Mouse (Mus musculus) embryo, embryonic 10.5 days (tissue): ENCODE measurements around the gene Ccdc89.

Source experiments
- DNase-seq: peaks from one replicate; pipeline ENCODE4 v3.0.0-alpha.2; 2015; ENCODE audit warnings: low spot score

Gene Ccdc89

GRCm38 (mm10) chr7:90426020-90427001, at the start of gene Ccdc89:
Gene Ccdc89 (plus strand): TSS chr7:90426577.
- DNase-seq = peak; percentile 92

- DNase-seq = no peak
These were observed 42.0 kb upstream of the Ccdc89 start for GRCm38 (mm10) chr7:90384411-90384810.

- DNase-seq = peak; percentile 43
These were observed 39.4 kb upstream of the Ccdc89 start for GRCm38 (mm10) chr7:90386885-90387459.

- peak; percentile 24 for DNase-seq
These were observed 36.6 kb upstream of the Ccdc89 start for GRCm38 (mm10) chr7:90389765-90390164.

GRCm38 (mm10) chr7:90395073-90395472, 31.3 kb upstream of the Ccdc89 start:
- no peak for DNase-seq

GRCm38 (mm10) chr7:90395928-90396327, 30.4 kb upstream of the Ccdc89 start:
- peak; percentile 22 for DNase-seq

DNA sequence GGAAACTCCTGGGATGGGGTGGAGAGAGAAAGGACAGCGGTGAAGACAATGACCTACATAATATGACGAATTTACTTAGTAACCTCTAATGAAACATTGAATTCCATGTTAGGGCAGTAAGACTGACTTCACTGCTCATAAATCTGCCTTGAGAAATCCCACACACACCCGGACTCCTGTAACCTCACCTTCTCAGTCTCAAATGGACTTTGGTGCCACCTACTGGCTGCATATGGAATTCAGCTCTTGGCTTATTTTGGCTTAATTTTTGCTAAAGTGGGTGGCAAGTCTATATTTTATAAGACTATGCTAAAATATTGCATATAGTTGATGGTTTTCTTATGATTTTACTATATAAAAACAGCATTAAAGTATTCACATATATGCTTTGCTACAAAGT, 16.4 kb upstream of the Ccdc89 start:
- peak; percentile 81 for DNase-seq

GRCm38 (mm10) chr7:90427006-90427405, 629 bp downstream of the Ccdc89 start:
- no peak for DNase-seq

DNA sequence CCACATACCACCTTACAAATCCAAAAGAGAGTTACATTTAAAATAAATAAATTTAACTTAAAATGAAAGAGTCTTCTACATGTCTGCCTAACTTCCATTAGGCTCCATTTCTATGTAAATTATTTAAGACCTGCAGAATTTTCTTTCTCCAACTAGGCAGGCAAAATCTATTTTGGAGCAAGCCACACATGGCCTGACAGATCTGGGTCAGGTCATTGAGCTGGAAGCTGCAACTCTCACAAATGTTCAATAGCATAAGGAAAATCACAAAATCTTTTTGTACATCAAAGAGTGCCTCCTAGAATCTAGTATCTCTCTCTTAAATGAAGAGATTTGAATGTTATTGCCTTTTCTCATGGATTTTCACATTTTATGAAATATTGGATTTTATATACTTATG, 5.8 kb downstream of the Ccdc89 start:
- no peak for DNase-seq

- DNase-seq = no peak
These were observed 13.7 kb downstream of the Ccdc89 start for GRCm38 (mm10) chr7:90440044-90440443.

- DNase-seq = no peak
These were observed 15.7 kb downstream of the Ccdc89 start for GRCm38 (mm10) chr7:90442070-90442469.

DNA sequence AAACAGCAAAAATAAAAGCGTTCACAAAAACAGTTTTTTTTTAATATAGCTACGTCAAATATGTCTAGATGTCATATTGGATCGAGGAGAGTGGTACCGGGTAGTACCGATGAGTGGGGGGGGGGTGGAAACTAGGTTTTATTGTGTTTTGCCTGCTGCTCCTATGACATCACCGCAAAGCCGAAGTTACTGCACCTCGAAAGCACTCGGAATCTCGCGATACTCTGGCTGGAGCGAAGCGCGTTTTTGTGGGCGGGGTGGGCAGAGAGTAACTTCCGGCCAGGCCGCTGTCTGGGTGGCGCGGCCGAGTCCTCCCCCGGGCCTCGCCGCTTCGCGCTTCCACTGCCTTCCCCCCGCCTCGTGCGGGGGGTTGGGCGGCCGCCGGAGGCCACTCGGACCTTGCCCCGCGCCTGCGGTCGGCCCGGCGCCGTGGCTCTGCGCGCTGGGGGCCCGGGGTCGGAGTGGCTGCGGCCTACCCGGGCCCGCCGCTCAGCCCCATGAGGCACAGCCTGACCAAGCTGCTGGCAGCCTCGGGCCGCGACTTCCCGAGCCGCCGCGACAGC, 16.2 kb downstream of the Ccdc89 start, which contains the start of gene Crebzf:
TSS of gene Crebzf (plus strand) at position 212 of the 563 bp plus-strand sequence.
- DNase-seq = peak; percentile 99

- peak; percentile 74 for DNase-seq
These were observed 17.0 kb downstream of the Ccdc89 start for GRCm38 (mm10) chr7:90443101-90444091.

DNA sequence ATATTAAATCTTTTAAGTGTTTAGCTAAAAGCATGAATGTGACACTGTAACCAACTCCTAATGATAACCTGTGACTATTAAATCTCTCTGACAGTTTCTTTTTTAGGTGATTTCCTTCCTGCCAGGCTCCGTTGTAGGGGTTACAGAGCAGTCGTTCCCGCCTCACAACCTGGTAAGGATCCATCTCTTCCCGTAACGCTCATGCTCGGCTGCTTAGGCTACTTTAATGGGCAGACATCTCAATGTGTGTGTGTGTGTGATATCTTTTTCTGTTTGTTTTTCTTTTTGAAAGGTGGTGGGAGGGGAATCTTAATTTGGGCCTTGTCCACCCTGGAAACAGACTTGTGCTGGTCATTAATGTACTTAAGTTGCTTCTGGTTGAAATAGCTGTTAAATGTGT, 17.8 kb downstream of the Ccdc89 start:
- DNase-seq = peak; percentile 52

DNA sequence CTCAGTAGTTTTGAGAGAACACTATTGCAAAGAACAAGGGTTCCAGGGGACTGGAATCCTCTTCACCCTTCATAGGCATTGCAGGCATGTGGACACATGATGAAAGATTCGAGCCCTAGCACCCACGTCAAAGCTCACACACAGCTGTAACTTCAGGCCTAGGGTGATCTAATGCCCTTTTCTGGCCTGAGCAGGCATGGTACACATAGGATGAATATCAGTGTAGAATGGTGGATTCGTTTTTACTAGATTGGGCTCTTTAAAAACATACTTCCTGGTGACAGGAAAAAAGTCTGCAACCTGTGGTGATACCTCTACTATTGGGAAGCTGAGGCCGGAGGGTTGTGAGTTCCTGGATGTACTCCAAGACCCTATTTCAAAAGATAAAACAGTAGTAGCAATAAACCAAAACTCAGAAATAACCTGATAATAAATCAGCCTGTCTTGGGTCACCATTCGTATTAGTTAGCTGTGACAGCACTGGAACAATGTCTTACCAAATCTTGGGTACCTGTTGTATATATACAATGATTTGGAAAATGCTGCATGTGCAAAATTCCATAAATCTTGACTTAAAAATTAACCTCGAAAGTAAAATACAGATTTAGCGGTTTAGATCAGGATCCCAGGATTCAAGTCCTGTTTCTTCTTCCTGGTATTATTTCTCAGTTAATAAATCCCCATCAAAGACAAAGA, 29.9 kb downstream of the Ccdc89 start:
- peak; percentile 3 for DNase-seq

GRCm38 (mm10) chr7:90456845-90457468, 30.6 kb downstream of the Ccdc89 start, which contains the start of gene Tmem126a:
Gene Tmem126a (minus strand): TSS chr7:90457229.
- DNase-seq = peak; percentile 93

DNA sequence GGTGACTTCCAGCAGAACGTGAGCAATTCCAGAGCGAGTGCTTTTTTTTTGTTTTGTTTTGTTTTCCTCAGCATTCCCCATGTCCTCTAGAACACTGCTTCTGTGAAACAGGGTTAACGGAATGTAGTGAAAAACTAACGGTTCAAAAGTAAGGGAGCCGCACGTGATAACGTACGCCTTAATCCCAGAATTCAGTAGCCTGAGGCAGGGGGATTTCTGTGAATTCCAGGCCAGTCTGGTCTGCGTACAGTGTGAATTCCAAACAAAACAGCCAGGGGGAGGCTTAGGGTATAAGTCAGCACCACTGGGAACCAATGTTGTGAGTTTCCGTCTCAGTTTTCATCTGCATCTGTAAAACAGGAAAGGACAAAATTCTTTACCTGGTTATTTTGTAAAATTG, 31.1 kb downstream of the Ccdc89 start:
- peak; percentile 68 for DNase-seq

- peak; percentile 4 for DNase-seq
These were observed 34.0 kb downstream of the Ccdc89 start for GRCm38 (mm10) chr7:90460330-90460729.

DNA sequence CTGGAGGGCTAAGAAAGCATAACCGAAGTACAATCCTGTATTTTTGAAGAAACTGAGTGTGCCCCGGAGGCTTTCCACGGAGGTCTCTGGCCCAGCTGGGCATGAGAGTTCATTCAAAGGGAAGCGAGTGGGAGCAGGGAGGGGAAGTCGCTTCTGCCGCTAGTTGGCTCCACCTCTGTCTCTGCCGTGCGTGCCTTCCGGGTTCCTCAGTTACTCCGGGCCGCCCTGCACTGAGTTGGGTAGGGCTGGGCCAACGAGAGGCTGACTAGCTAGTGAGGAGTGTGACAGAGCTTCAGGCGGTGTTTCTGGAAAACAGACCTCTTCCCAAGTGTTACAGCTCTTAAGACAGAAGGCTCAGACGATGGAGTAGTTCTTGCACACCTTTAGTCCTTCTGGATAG, 34.6 kb downstream of the Ccdc89 start:
- peak; percentile 34 for DNase-seq

DNA sequence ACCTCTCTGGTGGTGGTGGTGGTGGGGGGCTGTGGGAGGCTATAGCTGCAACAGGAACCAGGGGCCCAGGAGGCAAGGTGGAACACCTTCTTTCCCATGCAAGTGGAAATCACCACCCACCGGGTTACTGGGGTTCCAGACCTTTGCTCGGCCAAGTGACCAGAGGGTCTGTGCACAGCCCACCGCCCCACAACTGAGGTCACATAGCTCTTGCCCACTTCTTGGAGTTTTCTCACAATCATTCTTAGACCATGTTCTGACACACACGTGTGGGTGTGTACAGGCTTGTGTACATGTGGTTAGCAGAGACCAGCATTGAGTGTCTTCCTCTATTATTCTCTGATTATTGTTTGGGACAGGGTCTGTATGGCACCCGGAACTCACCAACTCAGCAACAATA, 35.1 kb downstream of the Ccdc89 start:
- no peak for DNase-seq
